Mouse (Mus musculus) central nervous system, embryonic 18 days (tissue): ENCODE data around the gene Pira2. TPM values are rescaled to one million over a fixed set of nuclear protein-coding genes. Genes with fewer than 3 reads are reported as not detected.

Experiments used
- polyA plus RNA-seq: library from polyadenylated mRNA; depleted of rRNA; stranded (reverse); fragments of >200 nt; gene quantifications from 2 replicates; pipeline ENCODE4 v1.2.3, GENCODE M21; 2012; rRNA removed

The Pira2 gene
- not detected in 2 replicates for polyA plus RNA-seq

DNA sequence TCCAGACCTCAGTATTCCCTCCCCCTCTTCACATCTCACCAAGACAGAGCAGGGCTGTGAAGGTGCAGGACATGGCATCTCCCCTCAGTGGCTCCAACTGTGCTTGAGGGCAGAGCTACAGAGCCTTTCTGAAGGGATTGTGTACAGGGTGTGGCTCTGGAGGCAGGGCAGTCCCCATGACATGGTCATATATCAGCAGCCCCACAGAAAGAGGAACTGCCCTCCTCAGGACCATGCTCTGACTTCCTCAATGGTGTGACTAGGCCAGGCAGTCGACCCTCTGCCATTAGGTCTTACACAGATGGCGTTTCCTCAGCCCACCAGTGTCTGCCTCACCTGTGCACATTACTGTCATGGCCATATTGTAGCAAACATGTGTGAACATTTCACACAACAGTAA, at the start of gene Pira2:
Gene Pira2, minus strand, starts transcription at position 101 of the 400 bp plus-strand sequence.

DNA sequence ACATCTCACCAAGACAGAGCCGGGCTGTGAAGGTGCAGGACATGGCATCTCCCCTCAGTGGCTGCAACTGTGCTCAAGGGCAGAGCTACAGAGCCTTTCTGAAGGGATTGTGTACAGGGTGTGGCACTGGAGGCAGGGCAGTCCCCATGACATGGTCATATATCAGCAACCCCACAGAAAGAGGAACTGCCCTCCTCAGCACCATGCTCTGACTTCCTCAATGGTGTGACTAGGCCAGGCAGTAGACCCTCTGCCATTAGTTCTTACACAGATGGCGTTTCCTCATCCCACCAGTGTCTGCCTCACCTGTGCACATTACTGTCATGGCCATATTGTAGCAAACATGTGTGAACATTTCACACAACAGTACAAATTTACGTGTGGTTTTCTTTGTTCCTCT, 19.3 kb downstream of the Pira2 start, which contains the start of gene Gm15448:
Gene Gm15448, minus strand, starts transcription at position 89 of the 400 bp plus-strand sequence.

Other genes starting within 250 kb of the Pira2 start
- gene Oscar, start 228.9 kb downstream of the Pira2 start, polyA plus RNA-seq = 2.0 and 2.9 TPM in 2 replicates
- 267 and 278 TPM in 2 replicates for gene Ndufa3, start 227.7 kb downstream of the Pira2 start, polyA plus RNA-seq
- gene Tfpt, start 215.1 kb downstream of the Pira2 start, polyA plus RNA-seq = 36.2 and 36.8 TPM in 2 replicates
- 68.3 and 70.2 TPM in 2 replicates for gene Prpf31, start 215.1 kb downstream of the Pira2 start, polyA plus RNA-seq
- 38.3 and 44.8 TPM in 2 replicates for gene Cnot3, start 199.8 kb downstream of the Pira2 start, polyA plus RNA-seq
- 8.5 and 10.0 TPM in 2 replicates for gene Leng1, start 179.2 kb downstream of the Pira2 start, polyA plus RNA-seq
- gene Tmc4, start 167.5 kb downstream of the Pira2 start, polyA plus RNA-seq = 14.6 and 16.1 TPM in 2 replicates
- gene Tsen34, start 152.2 kb downstream of the Pira2 start, polyA plus RNA-seq = 188 and 193 TPM in 2 replicates
- gene Mboat7, start 151.5 kb downstream of the Pira2 start, polyA plus RNA-seq = 90.4 and 97.2 TPM in 2 replicates
- 2,244 and 2,252 TPM in 2 replicates for gene Rps9, start 141.1 kb downstream of the Pira2 start, polyA plus RNA-seq
- gene Pirb, start 124.7 kb downstream of the Pira2 start, polyA plus RNA-seq = 0.23 and 0.28 TPM in 2 replicates
- gene Gm15448, start 19.4 kb downstream of the Pira2 start, polyA plus RNA-seq = not detected in 2 replicates
- 0.05 TPM in 1 of 2 replicates, not detected in the other for gene Gm14548, start 53.1 kb upstream of the Pira2 start, polyA plus RNA-seq
- gene Lilra6, start 70.5 kb upstream of the Pira2 start, polyA plus RNA-seq = 0.11 TPM in 1 of 2 replicates, not detected in the other
- 2.0 and 2.6 TPM in 2 replicates for gene Lair1, start 218.2 kb upstream of the Pira2 start, polyA plus RNA-seq